Mouse (Mus musculus) embryonic facial prominence, embryonic 11.5 days (tissue): ENCODE results near the gene Lrrc45. TPM values are rescaled to one million over a fixed set of nuclear protein-coding genes. Genes with fewer than 3 reads are reported as not detected.

Source experiments
- polyA plus RNA-seq: library from polyadenylated mRNA; unstranded; fragments of >200 nt; fragmentation: Nextera tagmentation; extraction: Ambion mirVana; gene quantifications from 2 replicates; pipeline ENCODE4 v1.2.1, GENCODE M21; 2014

The Lrrc45 gene
- polyA plus RNA-seq, 1 experiment from 2014 or later, result 35.0 TPM

Other genes with a start within 250 kb of the Lrrc45 start
- gene Arl16, start 246.3 kb upstream of the Lrrc45 start, polyA plus RNA-seq, result 52.3 and 60.5 TPM in 2 replicates
- gene Mrpl12, start 229.3 kb upstream of the Lrrc45 start, polyA plus RNA-seq, result 161 and 162 TPM in 2 replicates
- 46.9 and 53.6 TPM in 2 replicates for gene Slc25a10, start 222.1 kb upstream of the Lrrc45 start, polyA plus RNA-seq
- 0.43 and 0.91 TPM in 2 replicates for gene Gcgr, start 183.2 kb upstream of the Lrrc45 start, polyA plus RNA-seq
- 223 and 249 TPM in 2 replicates for gene Mcrip1, start 164.2 kb upstream of the Lrrc45 start, polyA plus RNA-seq
- not detected in 2 replicates for gene Ppp1r27, start 162.8 kb upstream of the Lrrc45 start, polyA plus RNA-seq
- 626 and 629 TPM in 2 replicates for gene P4hb, start 140.7 kb upstream of the Lrrc45 start, polyA plus RNA-seq
- gene Arhgdia, start 132.3 kb upstream of the Lrrc45 start, polyA plus RNA-seq, result 511 and 567 TPM in 2 replicates
- gene Alyref, start 115.6 kb upstream of the Lrrc45 start, polyA plus RNA-seq, result 748 and 893 TPM in 2 replicates
- gene Anapc11, start 115.5 kb upstream of the Lrrc45 start, polyA plus RNA-seq, result 177 and 197 TPM in 2 replicates
- not detected in 2 replicates for gene Npb, start 105.4 kb upstream of the Lrrc45 start, polyA plus RNA-seq
- gene Pcyt2, start 96.0 kb upstream of the Lrrc45 start, polyA plus RNA-seq, result 75.3 and 76.9 TPM in 2 replicates
- 20.7 and 20.8 TPM in 2 replicates for gene Sirt7, start 88.7 kb upstream of the Lrrc45 start, polyA plus RNA-seq
- gene Mafg, start 80.3 kb upstream of the Lrrc45 start, polyA plus RNA-seq, result 16.7 and 18.1 TPM in 2 replicates
- 26.3 and 27.1 TPM in 2 replicates for gene Pycr1, start 70.2 kb upstream of the Lrrc45 start, polyA plus RNA-seq
- not detected in 2 replicates for gene Myadml2, start 65.8 kb upstream of the Lrrc45 start, polyA plus RNA-seq
- gene Notum, start 52.8 kb upstream of the Lrrc45 start, polyA plus RNA-seq, result 2.5 and 3.2 TPM in 2 replicates
- 99.6 and 107 TPM in 2 replicates for gene Aspscr1, start 41.0 kb upstream of the Lrrc45 start, polyA plus RNA-seq
- gene Cenpx, start 187 bp upstream of the Lrrc45 start, polyA plus RNA-seq, result 118 and 124 TPM in 2 replicates
- gene Rac3, start 7.5 kb downstream of the Lrrc45 start, polyA plus RNA-seq, result 9.7 and 10.9 TPM in 2 replicates
- 10.7 and 11.7 TPM in 2 replicates for gene Dcxr, start 13.4 kb downstream of the Lrrc45 start, polyA plus RNA-seq
- gene Cbr2, start 18.2 kb downstream of the Lrrc45 start, polyA plus RNA-seq, result 3.3 and 3.7 TPM in 2 replicates
- gene Hmga1b, start 48.9 kb downstream of the Lrrc45 start, polyA plus RNA-seq, result 9.0 and 11.0 TPM in 2 replicates
- 16.2 and 21.2 TPM in 2 replicates for gene Rfng, start 70.3 kb downstream of the Lrrc45 start, polyA plus RNA-seq
- 262 and 276 TPM in 2 replicates for gene Gps1, start 70.3 kb downstream of the Lrrc45 start, polyA plus RNA-seq
- 72.4 and 72.8 TPM in 2 replicates for gene Dus1l, start 82.5 kb downstream of the Lrrc45 start, polyA plus RNA-seq
- gene Fasn, start 110.6 kb downstream of the Lrrc45 start, polyA plus RNA-seq, result 56.1 and 66.1 TPM in 2 replicates
- 4.5 and 5.3 TPM in 2 replicates for gene Ccdc57, start 218.9 kb downstream of the Lrrc45 start, polyA plus RNA-seq
- gene Slc16a3, start 234.6 kb downstream of the Lrrc45 start, polyA plus RNA-seq, result 30.7 and 40.8 TPM in 2 replicates